Mouse (Mus musculus) CH12.LX (cell line): ENCODE results near the gene Gna14.

Experiments used
- CTCF ChIP-seq, 2 experiments: IDR thresholded peaks in 1 of 2; conservative IDR thresholded peaks in 1 of 2; 2 replicates each; pipeline ENCODE4 v1.5.1; 2011 to 2012; ENCODE audit warnings: low read depth in 2 of 2, low read length in 2 of 2, improper control_type of control experiment in 1 of 2, inconsistent platforms in 1 of 2, mild to moderate bottlenecking in 1 of 2, moderate library complexity in 1 of 2
- ELF1 ChIP-seq: IDR thresholded peaks from 2 replicates; pipeline ENCODE4 v1.6.1; 2014; ENCODE audit warnings: low read depth, mild to moderate bottlenecking, inconsistent platforms, low read length, improper control_type of control experiment
- EP300 ChIP-seq: IDR thresholded peaks from 2 replicates; pipeline ENCODE4 v1.6.1; 2011; ENCODE audit warnings: low read length, improper control_type of control experiment
- HCFC1 ChIP-seq: IDR thresholded peaks from 2 replicates; pipeline ENCODE4 v1.6.1; 2012; ENCODE audit warnings: low read depth, mild to moderate bottlenecking, inconsistent platforms, low read length, improper control_type of control experiment
- IRF4 ChIP-seq: IDR thresholded peaks from 2 replicates; pipeline ENCODE4 v1.6.1; 2014; ENCODE audit warnings: low read depth, mild to moderate bottlenecking, inconsistent platforms, low read length, improper control_type of control experiment
- KAT2A ChIP-seq: IDR thresholded peaks from 2 replicates; pipeline ENCODE4 v1.6.1; 2012; ENCODE audit warnings: low read length, improper control_type of control experiment, inconsistent platforms; ENCODE audit not compliant: insufficient replicate concordance
- MYC ChIP-seq: IDR thresholded peaks from 2 replicates; pipeline ENCODE4 v1.6.1; 2011; ENCODE audit warnings: low read depth, mild to moderate bottlenecking, improper control_type of control experiment, low read length
- POLR2A ChIP-seq: IDR thresholded peaks from 2 replicates; pipeline ENCODE4 v1.6.1; 2011; ENCODE audit warnings: low read depth, mild to moderate bottlenecking, improper control_type of control experiment, low read length
- SIN3A ChIP-seq: IDR thresholded peaks from 2 replicates; pipeline ENCODE4 v1.6.1; 2012; ENCODE audit warnings: low read length, improper control_type of control experiment, inconsistent platforms
- ZC3H11A ChIP-seq: IDR thresholded peaks from 2 replicates; pipeline ENCODE4 v1.6.1; 2012; ENCODE audit warnings: low read depth, mild to moderate bottlenecking, inconsistent platforms, low read length, improper control_type of control experiment

DNA sequence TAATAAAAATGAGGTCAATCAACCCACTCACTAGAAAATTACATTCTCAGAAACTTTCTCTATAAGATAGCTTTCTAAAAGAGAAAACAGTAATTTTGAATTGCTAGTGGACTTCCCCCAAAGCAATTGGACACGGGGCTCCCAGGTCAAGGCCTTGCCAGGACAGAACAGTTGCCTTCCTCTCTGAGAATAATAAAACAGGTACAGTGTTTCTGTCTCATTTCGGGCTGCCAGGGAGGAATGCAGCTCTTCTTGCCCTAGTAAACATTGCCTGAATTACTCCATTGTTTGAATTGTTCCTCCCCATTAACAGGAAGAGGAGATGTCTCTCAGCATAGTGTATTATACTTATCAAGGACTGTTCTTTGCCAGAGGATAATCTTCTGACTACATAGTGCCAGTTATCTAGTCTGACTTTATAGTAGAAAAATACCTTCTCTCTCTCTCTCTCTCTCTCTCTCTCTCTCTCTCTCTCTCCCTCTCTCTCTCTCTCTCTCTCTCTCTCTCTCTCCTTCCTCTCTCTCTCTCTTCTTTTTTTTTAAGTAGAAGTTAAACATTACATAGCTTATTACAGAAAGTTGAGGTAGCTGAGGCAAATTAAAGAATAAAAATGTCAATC lies 33.3 kb downstream of the Gna14 start:
- TF ChIP-seq EP300 (no peak), ELF1 (no peak), CTCF (conservative IDR thresholded peaks at IDR 0.05 in 1 of 2, IDR thresholded peaks at IDR 0.05 in 1 of 2; ENCODE audit: low read depth in 2 of 2, low read length in 2 of 2) (no peak), MYC (no peak), SIN3A (no peak), HCFC1 (no peak), ZC3H11A (no peak), POLR2A (no peak), KAT2A (no peak), IRF4 (no peak)
